Mouse (Mus musculus): ENCODE measurements around the gene Scn8a. TPM values are rescaled to one million over a fixed set of nuclear protein-coding genes. Genes with fewer than 3 reads are reported as not detected.

Scn8a gene
- polyA plus RNA-seq, 1 experiment = 0.20 TPM

- no peak overlapping the region for H3K27ac ChIP-seq (ENCODE audit: control insufficient read depth, insufficient read depth, low read length)
- no peaks in the 10 kb centered on the region for H3K36me3 ChIP-seq (ENCODE audit: control insufficient read depth, insufficient read depth, low read length)
- 66% methylated on average over 14 of the region's 14 CpGs for WGBS
- no peaks in the 10 kb centered on the region for H3K4me1 ChIP-seq (replicated peaks; ENCODE audit: control insufficient read depth, insufficient read depth, low read length)
- no peak overlapping the region for H3K4me3 ChIP-seq (ENCODE audit: control insufficient read depth, insufficient read depth, low read length)
- no peak for TF ChIP-seq CTCF (IDR thresholded peaks at IDR 0.05; ENCODE audit: borderline replicate concordance, control insufficient read depth, extremely low read depth, insufficient read depth, low read length, poor library complexity)
- no peak for TF ChIP-seq POLR2A (IDR thresholded peaks at IDR 0.05; ENCODE audit: control insufficient read depth, extremely low read depth, insufficient read depth, low read length, poor library complexity)
- H3K27me3 ChIP-seq (ENCODE audit: control insufficient read depth, insufficient read depth, low read length) = no peaks in the 10 kb centered on the region
- no peak for DNase-seq
These were observed 138.8 kb downstream of the Scn8a start for GRCm38 (mm10) chr15:101008386-101009010.

DNA sequence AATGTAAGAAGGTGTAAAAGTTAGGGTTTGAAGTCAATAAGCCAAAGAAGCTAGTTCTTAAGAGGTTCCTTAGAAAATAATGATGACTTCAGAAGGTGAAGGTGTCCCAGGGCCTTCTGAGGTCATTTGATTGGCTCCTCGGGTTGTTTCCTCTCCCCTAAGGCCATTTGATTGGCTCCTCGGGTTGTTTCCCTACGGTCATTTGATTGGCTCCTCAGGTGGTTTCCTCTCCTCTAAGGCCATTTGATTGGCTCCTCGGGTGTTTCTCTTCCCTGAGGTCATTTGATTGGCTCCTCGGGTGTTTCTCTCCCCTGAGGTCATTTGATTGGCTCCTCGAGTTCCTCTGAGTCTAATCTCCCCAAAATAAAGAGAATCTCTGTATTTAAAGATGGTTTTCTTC is 141.7 kb downstream of the Scn8a start:
- DNase-seq = no peak
- no peak for TF ChIP-seq CTCF (IDR thresholded peaks at IDR 0.05; ENCODE audit: borderline replicate concordance, control insufficient read depth, extremely low read depth, insufficient read depth, low read length, poor library complexity)
- no peak for TF ChIP-seq POLR2A (IDR thresholded peaks at IDR 0.05; ENCODE audit: control insufficient read depth, extremely low read depth, insufficient read depth, low read length, poor library complexity)
- Histone ChIP-seq H3K4me3 (ENCODE audit: control insufficient read depth, insufficient read depth, low read length) (no peak overlapping the region), H3K36me3 (ENCODE audit: control insufficient read depth, insufficient read depth, low read length) (no peaks in the 10 kb centered on the region), H3K27ac (ENCODE audit: control insufficient read depth, insufficient read depth, low read length) (no peak overlapping the region), H3K4me1 (replicated peaks; ENCODE audit: control insufficient read depth, insufficient read depth, low read length) (no peaks in the 10 kb centered on the region), H3K27me3 (ENCODE audit: control insufficient read depth, insufficient read depth, low read length) (no peaks in the 10 kb centered on the region)
- WGBS = 88% methylated on average over 6 of the region's 6 CpGs

GRCm38 (mm10) chr15:101028960-101029359 is 159.3 kb downstream of the Scn8a start:
- WGBS = 74% methylated on average over 2 of the region's 2 CpGs
- Histone ChIP-seq H3K4me1 (replicated peaks; ENCODE audit: control insufficient read depth, insufficient read depth, low read length) (no peaks in the 10 kb centered on the region), H3K27me3 (ENCODE audit: control insufficient read depth, insufficient read depth, low read length) (no peaks in the 10 kb centered on the region), H3K4me3 (ENCODE audit: control insufficient read depth, insufficient read depth, low read length) (no peak overlapping the region), H3K36me3 (ENCODE audit: control insufficient read depth, insufficient read depth, low read length) (no peaks in the 10 kb centered on the region), H3K27ac (ENCODE audit: control insufficient read depth, insufficient read depth, low read length) (no peak overlapping the region)
- TF ChIP-seq POLR2A (IDR thresholded peaks at IDR 0.05; ENCODE audit: control insufficient read depth, extremely low read depth, insufficient read depth, low read length, poor library complexity) = no peak
- TF ChIP-seq CTCF (IDR thresholded peaks at IDR 0.05; ENCODE audit: borderline replicate concordance, control insufficient read depth, extremely low read depth, insufficient read depth, low read length, poor library complexity) = no peak
- DNase-seq = no peak

- WGBS = 45% methylated on average over 17 of the region's 17 CpGs
- no peaks in the 10 kb centered on the region; the same call in 1 of the 2 replicates for H3K27me3 ChIP-seq (ENCODE audit: control insufficient read depth, insufficient read depth, low read length)
- DNase-seq = peak; percentile 20
These were observed 170.0 kb downstream of the Scn8a start for GRCm38 (mm10) chr15:101039651-101040050.

DNA sequence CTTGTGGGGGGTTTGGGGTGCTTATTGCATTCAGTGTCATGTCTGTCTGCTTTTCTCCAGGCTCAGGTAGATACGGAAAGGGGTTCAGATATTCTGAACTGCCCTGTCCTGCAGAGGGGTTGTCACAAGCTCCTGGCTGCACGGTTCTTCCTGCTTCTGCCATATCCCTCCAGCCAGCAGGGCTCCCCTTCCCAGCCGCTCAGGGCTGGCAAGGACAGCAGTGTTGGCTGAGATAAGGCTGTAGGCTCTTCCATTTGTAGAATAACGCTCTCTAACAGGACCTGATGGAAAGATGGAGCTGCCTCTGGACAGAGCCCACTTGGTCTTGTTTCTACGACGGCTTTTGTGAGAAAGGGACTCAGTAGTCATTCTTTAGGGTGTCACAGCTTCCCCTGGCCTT is 172.3 kb downstream of the Scn8a start:
- 68% methylated on average over 6 of the region's 6 CpGs for WGBS
- TF ChIP-seq CTCF (IDR thresholded peaks at IDR 0.05; ENCODE audit: borderline replicate concordance, control insufficient read depth, extremely low read depth, insufficient read depth, low read length, poor library complexity) = no peak
- no peak for TF ChIP-seq POLR2A (IDR thresholded peaks at IDR 0.05; ENCODE audit: control insufficient read depth, extremely low read depth, insufficient read depth, low read length, poor library complexity)
- Histone ChIP-seq H3K27ac (ENCODE audit: control insufficient read depth, insufficient read depth, low read length) (no peak overlapping the region), H3K27me3 (ENCODE audit: control insufficient read depth, insufficient read depth, low read length) (peaks cover 12% of the 10 kb centered on the region; the same call in 1 of the 2 replicates), H3K4me1 (replicated peaks; ENCODE audit: control insufficient read depth, insufficient read depth, low read length) (no peaks in the 10 kb centered on the region), H3K36me3 (ENCODE audit: control insufficient read depth, insufficient read depth, low read length) (no peaks in the 10 kb centered on the region), H3K4me3 (ENCODE audit: control insufficient read depth, insufficient read depth, low read length) (no peak overlapping the region)
- DNase-seq = no peak

More at GRCm38 (mm10) chr15:101039651-101040050, 170.0 kb downstream of the Scn8a start:
- TF ChIP-seq CTCF (IDR thresholded peaks at IDR 0.05; ENCODE audit: borderline replicate concordance, control insufficient read depth, extremely low read depth, insufficient read depth, low read length, poor library complexity) (no peak), POLR2A (IDR thresholded peaks at IDR 0.05; ENCODE audit: control insufficient read depth, extremely low read depth, insufficient read depth, low read length, poor library complexity) (no peak)
- Histone ChIP-seq H3K27ac (ENCODE audit: control insufficient read depth, insufficient read depth, low read length) (no peak overlapping the region), H3K4me1 (replicated peaks; ENCODE audit: control insufficient read depth, insufficient read depth, low read length) (no peaks in the 10 kb centered on the region), H3K4me3 (ENCODE audit: control insufficient read depth, insufficient read depth, low read length) (no peak overlapping the region), H3K36me3 (ENCODE audit: control insufficient read depth, insufficient read depth, low read length) (no peaks in the 10 kb centered on the region)

GRCm38 (mm10) chr15:101042613-101043012 is 173.0 kb downstream of the Scn8a start:
- peak; percentile 41 for DNase-seq
- Histone ChIP-seq H3K27me3 (ENCODE audit: control insufficient read depth, insufficient read depth, low read length) (peaks cover 18% of the 10 kb centered on the region; the same call in 1 of the 2 replicates), H3K36me3 (ENCODE audit: control insufficient read depth, insufficient read depth, low read length) (no peaks in the 10 kb centered on the region), H3K4me1 (replicated peaks; ENCODE audit: control insufficient read depth, insufficient read depth, low read length) (no peaks in the 10 kb centered on the region), H3K4me3 (ENCODE audit: control insufficient read depth, insufficient read depth, low read length) (no peak overlapping the region), H3K27ac (ENCODE audit: control insufficient read depth, insufficient read depth, low read length) (no peak overlapping the region)
- TF ChIP-seq POLR2A (IDR thresholded peaks at IDR 0.05; ENCODE audit: control insufficient read depth, extremely low read depth, insufficient read depth, low read length, poor library complexity) (no peak), CTCF (IDR thresholded peaks at IDR 0.05; ENCODE audit: borderline replicate concordance, control insufficient read depth, extremely low read depth, insufficient read depth, low read length, poor library complexity) (no peak)
- WGBS = 32% methylated on average over 6 of the region's 6 CpGs
